Mouse (Mus musculus): ENCODE measurements around the gene Ncaph2. TPM values are rescaled to one million over a fixed set of nuclear protein-coding genes. Genes with fewer than 3 reads are reported as not detected.

The Ncaph2 gene
- polyA plus RNA-seq, 1 experiment from 2014 or later, result 115 TPM

- Histone ChIP-seq H3K4me1 (ENCODE audit: control insufficient read depth, insufficient read depth, low read depth, low read length) (no peaks in the 10 kb centered on the region), H3K9me3 (ENCODE audit: control insufficient read depth, low read length) (no peaks in the 10 kb centered on the region), H3K27ac (ENCODE audit: low read depth, low read length) (no peak overlapping the region), H3K4me2 (ENCODE audit: low read length) (no peak overlapping the region), H3K9ac (ENCODE audit: low read depth, low read length) (no peak overlapping the region), H3K4me3 (ENCODE audit: low read length) (no peak overlapping the region), H3K27me3 (replicated peaks; ENCODE audit: control insufficient read depth, insufficient read depth, low read length) (peaks cover 2% of the 10 kb centered on the region; the same call in 1 of the 2 replicates), H3K36me3 (ENCODE audit: control insufficient read depth, insufficient read depth, low read length) (no peaks in the 10 kb centered on the region)
- WGBS, result 49% methylated on average over 12 of the region's 12 CpGs
- ATAC-seq, result no peak
These were observed 31.6 kb downstream of the Ncaph2 start for GRCm38 (mm10) chr15:89387127-89387526.

- no peaks in the 10 kb centered on the region for H3K27me3 ChIP-seq (replicated peaks; ENCODE audit: control insufficient read depth, insufficient read depth, low read length)
- ATAC-seq, result no peak
- H3K9ac ChIP-seq (ENCODE audit: low read depth, low read length), result no peak overlapping the region
- H3K4me2 ChIP-seq (ENCODE audit: low read length), result no peak overlapping the region
- H3K9me3 ChIP-seq (ENCODE audit: control insufficient read depth, low read length), result no peaks in the 10 kb centered on the region
- no peak overlapping the region for H3K27ac ChIP-seq (ENCODE audit: low read depth, low read length)
- H3K36me3 ChIP-seq (ENCODE audit: control insufficient read depth, insufficient read depth, low read length), result no peaks in the 10 kb centered on the region
- no peak overlapping the region for H3K4me3 ChIP-seq (ENCODE audit: low read length)
- no peaks in the 10 kb centered on the region for H3K4me1 ChIP-seq (ENCODE audit: control insufficient read depth, insufficient read depth, low read depth, low read length)
- 92% methylated on average over 10 of the region's 10 CpGs for WGBS
These were observed 34.6 kb downstream of the Ncaph2 start for GRCm38 (mm10) chr15:89390081-89390480.

- no peak for ATAC-seq
- Histone ChIP-seq H3K27me3 (replicated peaks; ENCODE audit: control insufficient read depth, insufficient read depth, low read length) (no peaks in the 10 kb centered on the region), H3K4me1 (ENCODE audit: control insufficient read depth, insufficient read depth, low read depth, low read length) (no peaks in the 10 kb centered on the region), H3K4me2 (ENCODE audit: low read length) (no peak overlapping the region), H3K4me3 (ENCODE audit: low read length) (no peak overlapping the region), H3K9ac (ENCODE audit: low read depth, low read length) (no peak overlapping the region), H3K27ac (ENCODE audit: low read depth, low read length) (no peak overlapping the region), H3K9me3 (ENCODE audit: control insufficient read depth, low read length) (no peaks in the 10 kb centered on the region), H3K36me3 (ENCODE audit: control insufficient read depth, insufficient read depth, low read length) (no peaks in the 10 kb centered on the region)
- WGBS, result 89% methylated on average over 4 of the region's 4 CpGs
These were observed 41.4 kb downstream of the Ncaph2 start for GRCm38 (mm10) chr15:89396883-89397282.

GRCm38 (mm10) chr15:89398146-89398545, 42.6 kb downstream of the Ncaph2 start:
- H3K4me1 ChIP-seq (ENCODE audit: control insufficient read depth, insufficient read depth, low read depth, low read length), result no peaks in the 10 kb centered on the region
- H3K27me3 ChIP-seq (replicated peaks; ENCODE audit: control insufficient read depth, insufficient read depth, low read length), result no peaks in the 10 kb centered on the region
- no peaks in the 10 kb centered on the region for H3K36me3 ChIP-seq (ENCODE audit: control insufficient read depth, insufficient read depth, low read length)
- ATAC-seq, result no peak
- no peak overlapping the region for H3K4me3 ChIP-seq (ENCODE audit: low read length)
- no peak overlapping the region for H3K27ac ChIP-seq (ENCODE audit: low read depth, low read length)
- no peak overlapping the region for H3K9ac ChIP-seq (ENCODE audit: low read depth, low read length)
- H3K9me3 ChIP-seq (ENCODE audit: control insufficient read depth, low read length), result no peaks in the 10 kb centered on the region
- WGBS, result 82% methylated on average over 2 of the region's 2 CpGs
- no peak overlapping the region for H3K4me2 ChIP-seq (ENCODE audit: low read length)

GRCm38 (mm10) chr15:89399716-89400115, 44.2 kb downstream of the Ncaph2 start:
- no peak overlapping the region for H3K4me2 ChIP-seq (ENCODE audit: low read length)
- no peak overlapping the region for H3K27ac ChIP-seq (ENCODE audit: low read depth, low read length)
- WGBS, result 76% methylated on average over 1 of the region's 1 CpGs
- no peaks in the 10 kb centered on the region for H3K27me3 ChIP-seq (replicated peaks; ENCODE audit: control insufficient read depth, insufficient read depth, low read length)
- H3K9me3 ChIP-seq (ENCODE audit: control insufficient read depth, low read length), result no peaks in the 10 kb centered on the region
- H3K9ac ChIP-seq (ENCODE audit: low read depth, low read length), result no peak overlapping the region
- no peak overlapping the region for H3K4me3 ChIP-seq (ENCODE audit: low read length)
- no peak for ATAC-seq
- no peaks in the 10 kb centered on the region for H3K4me1 ChIP-seq (ENCODE audit: control insufficient read depth, insufficient read depth, low read depth, low read length)
- H3K36me3 ChIP-seq (ENCODE audit: control insufficient read depth, insufficient read depth, low read length), result no peaks in the 10 kb centered on the region

GRCm38 (mm10) chr15:89402471-89402870, 47.0 kb downstream of the Ncaph2 start:
- Histone ChIP-seq H3K9me3 (ENCODE audit: control insufficient read depth, low read length) (peaks cover 3% of the 10 kb centered on the region; the same call in 1 of the 2 replicates), H3K4me3 (ENCODE audit: low read length) (no peak overlapping the region), H3K4me1 (ENCODE audit: control insufficient read depth, insufficient read depth, low read depth, low read length) (no peaks in the 10 kb centered on the region), H3K27me3 (replicated peaks; ENCODE audit: control insufficient read depth, insufficient read depth, low read length) (no peaks in the 10 kb centered on the region), H3K4me2 (ENCODE audit: low read length) (no peak overlapping the region), H3K9ac (ENCODE audit: low read depth, low read length) (no peak overlapping the region), H3K36me3 (ENCODE audit: control insufficient read depth, insufficient read depth, low read length) (no peaks in the 10 kb centered on the region), H3K27ac (ENCODE audit: low read depth, low read length) (no peak overlapping the region)
- no peak for ATAC-seq
- WGBS, result 89% methylated on average over 1 of the region's 1 CpGs

- Histone ChIP-seq H3K9me3 (ENCODE audit: control insufficient read depth, low read length) (peaks cover 8% of the 10 kb centered on the region), H3K4me3 (ENCODE audit: low read length) (no peak overlapping the region), H3K27me3 (replicated peaks; ENCODE audit: control insufficient read depth, insufficient read depth, low read length) (no peaks in the 10 kb centered on the region), H3K4me2 (ENCODE audit: low read length) (no peak overlapping the region), H3K9ac (ENCODE audit: low read depth, low read length) (no peak overlapping the region), H3K36me3 (ENCODE audit: control insufficient read depth, insufficient read depth, low read length) (no peaks in the 10 kb centered on the region), H3K27ac (ENCODE audit: low read depth, low read length) (no peak overlapping the region), H3K4me1 (ENCODE audit: control insufficient read depth, insufficient read depth, low read depth, low read length) (no peaks in the 10 kb centered on the region)
- WGBS, result 84% methylated on average over 10 of the region's 10 CpGs
- ATAC-seq, result no peak
These were observed 49.5 kb downstream of the Ncaph2 start for GRCm38 (mm10) chr15:89404831-89405623.

- Histone ChIP-seq H3K36me3 (ENCODE audit: control insufficient read depth, insufficient read depth, low read length) (no peaks in the 10 kb centered on the region), H3K27ac (ENCODE audit: low read depth, low read length) (no peak overlapping the region), H3K4me2 (ENCODE audit: low read length) (no peak overlapping the region), H3K9ac (ENCODE audit: low read depth, low read length) (no peak overlapping the region), H3K4me3 (ENCODE audit: low read length) (no peak overlapping the region), H3K9me3 (ENCODE audit: control insufficient read depth, low read length) (peaks cover 8% of the 10 kb centered on the region), H3K27me3 (replicated peaks; ENCODE audit: control insufficient read depth, insufficient read depth, low read length) (no peaks in the 10 kb centered on the region), H3K4me1 (ENCODE audit: control insufficient read depth, insufficient read depth, low read depth, low read length) (no peaks in the 10 kb centered on the region)
- no peak for ATAC-seq
These were observed 51.2 kb downstream of the Ncaph2 start for GRCm38 (mm10) chr15:89406691-89407090.

- H3K9me3 ChIP-seq (ENCODE audit: control insufficient read depth, low read length), result peaks cover 8% of the 10 kb centered on the region
- no peak for ATAC-seq
- no peak within 1 kb of the TSS for H3K4me3 ChIP-seq (ENCODE audit: low read length)
- 85% methylated on average over 12 of the region's 24 CpGs for WGBS
- H3K36me3 ChIP-seq (ENCODE audit: control insufficient read depth, insufficient read depth, low read length), result no peaks in the 10 kb centered on the region
- no peak within 1 kb of the TSS for H3K4me2 ChIP-seq (ENCODE audit: low read length)
- H3K9ac ChIP-seq (ENCODE audit: low read depth, low read length), result no peak within 1 kb of the TSS
- H3K27me3 ChIP-seq (replicated peaks; ENCODE audit: control insufficient read depth, insufficient read depth, low read length), result no peaks in the 10 kb centered on the region
- H3K4me1 ChIP-seq (ENCODE audit: control insufficient read depth, insufficient read depth, low read depth, low read length), result no peaks in the 10 kb centered on the region
- no peak within 1 kb of the TSS for H3K27ac ChIP-seq (ENCODE audit: low read depth, low read length)
These were observed 54.6 kb downstream of the Ncaph2 start, which contains the start of gene Syce3 for GRCm38 (mm10) chr15:89410118-89410517. TSS of gene Syce3 (minus strand) at chr15:89410503.

All from hindbrain, embryonic 16.5 days (tissue).